Mouse (Mus musculus) kidney, postnatal 0 days (tissue): Measurements from ENCODE around the gene Gm44502. TPM values are rescaled to one million over a fixed set of nuclear protein-coding genes. Genes with fewer than 3 reads are reported as not detected.

Experiments
- ATAC-seq: fragments of 200-750 bp; cut with Nextera tagmentation; replicated peaks from 2 replicates; pipeline ENCODE4 v1.8.0; 2017; ENCODE audit warnings: low read depth, moderate number of reproducible peaks, moderate TSS enrichment, moderate library complexity; ENCODE audit not compliant: low FRiP score
- DNase-seq: peaks from one replicate; pipeline ENCODE4 v3.0.0-alpha.2; 2016; ENCODE audit warnings: low spot score
- H3K27ac ChIP-seq: fragments of 300-500 bp; sonication (generic); 2 replicates; pipeline ENCODE4 v1.5.1; 2014; ENCODE audit warnings: mild to moderate bottlenecking
- H3K27me3 ChIP-seq: fragments of 300-500 bp; sonication (generic); 2 replicates; pipeline ENCODE4 v1.6.1; 2014; ENCODE audit warnings: low read length, mixed read lengths; ENCODE audit not compliant: insufficient read depth
- H3K36me3 ChIP-seq: fragments of 300-500 bp; sonication (generic); 2 replicates; pipeline ENCODE4 v1.6.1; 2014; ENCODE audit warnings: low read length, mixed read lengths; ENCODE audit not compliant: insufficient read depth
- H3K4me1 ChIP-seq: fragments of 300-500 bp; sonication (generic); replicated peaks from 2 replicates; pipeline ENCODE4 v1.6.1; 2014; ENCODE audit warnings: antibody characterized with exemption, low read length, mixed read lengths; ENCODE audit not compliant: insufficient read depth
- H3K4me2 ChIP-seq: fragments of 300-500 bp; sonication (generic); 2 replicates; pipeline ENCODE4 v1.6.1; 2014; ENCODE audit warnings: mild to moderate bottlenecking, low read length, moderate library complexity, mixed read lengths
- H3K4me3 ChIP-seq: fragments of 300-500 bp; sonication (generic); replicated peaks from 2 replicates; pipeline ENCODE4 v1.5.1; 2014; ENCODE audit warnings: low read depth, low read length
- H3K9ac ChIP-seq: fragments of 300-500 bp; sonication (generic); 2 replicates; pipeline ENCODE4 v1.6.1; 2014; ENCODE audit warnings: low read depth, low read length
- H3K9me3 ChIP-seq: fragments of 300-500 bp; sonication (generic); replicated peaks from 2 replicates; pipeline ENCODE4 v1.6.1; 2016; ENCODE audit warnings: low read length, inconsistent platforms, mixed read lengths
- CTCF ChIP-seq: IDR thresholded peaks from 2 replicates; pipeline ENCODE4 v1.5.1; 2016; ENCODE audit warnings: antibody characterized with exemption, low read depth, mild to moderate bottlenecking, moderate library complexity
- WGBS: fragments of 180-500 bp; shearing (Covaris S2); extraction: QIAGEN DNeasy Blood & Tissue Kit; methylation state at CpG from one replicate; pipeline ENCODE4 v1.1.7; 2014; 5-methylcytosine and 5-hydroxymethylcytosine counted together
- polyA plus RNA-seq: library from polyadenylated mRNA; unstranded; fragments of >200 nt; fragmentation: Nextera tagmentation; extraction: Ambion mirVana; gene quantifications from 2 replicates; pipeline ENCODE4 v1.2.1, GENCODE M21; 2015

Gene Gm44502
- polyA plus RNA-seq, 1 experiment from 2014 or later, result not detected

- 85% methylated on average over 8 of the region's 8 CpGs for WGBS
Observed at GRCm38 (mm10) chr15:89415282-89415681, 14.2 kb downstream of the Gm44502 start.

GRCm38 (mm10) chr15:89410118-89410517, 19.4 kb downstream of the Gm44502 start, which contains the start of gene Syce3:
TSS of gene Syce3 (minus strand) at chr15:89410503.
- Histone ChIP-seq H3K4me3 (no peak within 1 kb of the TSS), H3K27me3 (no peaks in the 10 kb centered on the region), H3K4me2 (no peak within 1 kb of the TSS), H3K9me3 (no peaks in the 10 kb centered on the region), H3K4me1 (no peaks in the 10 kb centered on the region), H3K27ac (no peak within 1 kb of the TSS), H3K9ac (no peak within 1 kb of the TSS), H3K36me3 (no peaks in the 10 kb centered on the region)
- no peak for TF ChIP-seq CTCF
- 0 out of 2 replicates have a peak, but pooled peaks have one; percentile 21 for ATAC-seq
- WGBS, result 88% methylated on average over 23 of the region's 24 CpGs
- DNase-seq, result no peak

More at GRCm38 (mm10) chr15:89415282-89415681, 14.2 kb downstream of the Gm44502 start:
- 0 out of 2 replicates have a peak, but pooled peaks cover 3% of the 10 kb centered on the region for H3K36me3 ChIP-seq
- no peaks in the 10 kb centered on the region for H3K9me3 ChIP-seq
- no peaks in the 10 kb centered on the region for H3K27me3 ChIP-seq
- no peak overlapping the region for H3K4me2 ChIP-seq
- no peak overlapping the region for H3K27ac ChIP-seq
- H3K4me1 ChIP-seq, result no peaks in the 10 kb centered on the region
- DNase-seq (no peak), ATAC-seq (no peak)
- no peak for TF ChIP-seq CTCF
- H3K9ac ChIP-seq, result no peak overlapping the region
- H3K4me3 ChIP-seq, result no peak overlapping the region

- H3K27ac ChIP-seq, result no peak overlapping the region
- no peak overlapping the region for H3K4me3 ChIP-seq
- no peak for TF ChIP-seq CTCF
- no peak for ATAC-seq
- no peaks in the 10 kb centered on the region for H3K9me3 ChIP-seq
- no peak for DNase-seq
- no peak overlapping the region for H3K9ac ChIP-seq
- H3K4me1 ChIP-seq, result no peaks in the 10 kb centered on the region
- H3K27me3 ChIP-seq, result no peaks in the 10 kb centered on the region
- H3K36me3 ChIP-seq, result no peaks in the 10 kb centered on the region
- H3K4me2 ChIP-seq, result no peak overlapping the region
Observed at GRCm38 (mm10) chr15:89406691-89407090, 22.8 kb downstream of the Gm44502 start.

- no peaks in the 10 kb centered on the region for H3K4me1 ChIP-seq
- H3K27ac ChIP-seq, result no peak overlapping the region
- H3K36me3 ChIP-seq, result no peaks in the 10 kb centered on the region
- no peaks in the 10 kb centered on the region for H3K9me3 ChIP-seq
- no peak for TF ChIP-seq CTCF
- ATAC-seq, result no peak
- H3K27me3 ChIP-seq, result no peaks in the 10 kb centered on the region
- 78% methylated on average over 10 of the region's 10 CpGs for WGBS
- no peak overlapping the region for H3K4me2 ChIP-seq
- H3K4me3 ChIP-seq, result no peak overlapping the region
- no peak overlapping the region for H3K9ac ChIP-seq
- no peak for DNase-seq
Observed at GRCm38 (mm10) chr15:89404831-89405623, 24.5 kb downstream of the Gm44502 start.

- DNase-seq (no peak), ATAC-seq (no peak)
- Histone ChIP-seq H3K4me3 (no peak overlapping the region), H3K36me3 (no peaks in the 10 kb centered on the region), H3K27ac (no peak overlapping the region), H3K9ac (no peak overlapping the region), H3K27me3 (no peaks in the 10 kb centered on the region), H3K4me1 (no peaks in the 10 kb centered on the region), H3K9me3 (no peaks in the 10 kb centered on the region), H3K4me2 (no peak overlapping the region)
- 87% methylated on average over 1 of the region's 1 CpGs for WGBS
- TF ChIP-seq CTCF, result no peak
Observed at GRCm38 (mm10) chr15:89402471-89402870, 27.0 kb downstream of the Gm44502 start.

GRCm38 (mm10) chr15:89399716-89400115, 29.8 kb downstream of the Gm44502 start:
- H3K9me3 ChIP-seq, result no peaks in the 10 kb centered on the region
- DNase-seq (no peak), ATAC-seq (no peak)
- H3K27me3 ChIP-seq, result no peaks in the 10 kb centered on the region
- no peak overlapping the region for H3K27ac ChIP-seq
- H3K4me1 ChIP-seq, result no peaks in the 10 kb centered on the region
- 30% methylated on average over 1 of the region's 1 CpGs for WGBS
- TF ChIP-seq CTCF, result no peak
- no peaks in the 10 kb centered on the region for H3K36me3 ChIP-seq
- no peak overlapping the region for H3K4me2 ChIP-seq
- H3K4me3 ChIP-seq, result no peak overlapping the region
- no peak overlapping the region for H3K9ac ChIP-seq

GRCm38 (mm10) chr15:89398146-89398545, 31.4 kb downstream of the Gm44502 start:
- H3K9ac ChIP-seq, result no peak overlapping the region
- no peaks in the 10 kb centered on the region for H3K4me1 ChIP-seq
- H3K27ac ChIP-seq, result no peak overlapping the region
- H3K36me3 ChIP-seq, result no peaks in the 10 kb centered on the region
- ATAC-seq, result no peak
- no peak overlapping the region for H3K4me3 ChIP-seq
- DNase-seq, result no peak
- H3K4me2 ChIP-seq, result no peak overlapping the region
- H3K9me3 ChIP-seq, result no peaks in the 10 kb centered on the region
- H3K27me3 ChIP-seq, result no peaks in the 10 kb centered on the region
- TF ChIP-seq CTCF, result no peak
- 85% methylated on average over 2 of the region's 2 CpGs for WGBS
